Mouse (Mus musculus) urinary bladder, postnatal 4 days (tissue): ENCODE data around the gene Ryr3.

Source experiments
- DNase-seq, 2 experiments: peaks; one replicate each; pipeline ENCODE4 v3.0.0; 2021 to 2022; ENCODE audit warnings: low spot score in 2 of 2

Ryr3 gene

DNA sequence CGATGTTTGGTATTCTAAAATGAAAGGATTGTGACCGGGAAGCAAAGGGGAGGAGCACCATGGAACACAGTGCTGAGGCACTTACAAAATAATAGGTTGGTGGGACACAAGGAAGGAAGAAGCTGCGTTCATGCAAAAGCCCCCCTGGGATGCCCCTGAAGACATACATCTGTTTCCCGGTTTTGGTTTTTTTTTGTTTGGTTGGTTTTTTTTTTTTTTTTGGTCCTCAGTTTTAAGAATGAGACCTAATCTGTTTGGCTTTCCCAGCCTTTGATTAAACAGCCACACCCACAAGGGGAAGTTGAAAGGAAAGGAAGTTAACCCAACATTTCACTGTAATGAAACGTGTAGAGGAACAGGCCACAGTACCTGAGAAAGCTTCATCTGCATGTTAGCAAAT, 560.8 kb downstream of the Ryr3 start:
- no peak for DNase-seq

DNA sequence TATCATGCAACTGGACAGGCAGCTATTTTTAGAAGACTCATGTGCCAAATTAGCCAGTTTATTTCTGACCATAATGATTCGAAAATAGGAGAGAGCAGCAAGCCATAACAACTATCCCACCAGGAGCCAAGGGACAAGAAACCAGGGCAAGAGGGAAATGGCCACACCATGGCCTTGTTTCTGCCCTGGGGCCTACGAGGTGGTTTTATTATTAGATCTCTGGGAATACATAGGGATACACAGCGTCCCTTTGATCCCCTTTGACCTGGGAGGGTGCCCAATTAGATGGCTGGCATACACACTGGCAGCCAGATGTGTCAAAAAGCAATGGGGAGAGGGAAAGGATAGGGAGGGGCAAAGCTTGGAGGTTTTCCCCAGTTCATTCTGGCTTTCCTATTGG, 563.1 kb downstream of the Ryr3 start:
- DNase-seq = no peak

DNA sequence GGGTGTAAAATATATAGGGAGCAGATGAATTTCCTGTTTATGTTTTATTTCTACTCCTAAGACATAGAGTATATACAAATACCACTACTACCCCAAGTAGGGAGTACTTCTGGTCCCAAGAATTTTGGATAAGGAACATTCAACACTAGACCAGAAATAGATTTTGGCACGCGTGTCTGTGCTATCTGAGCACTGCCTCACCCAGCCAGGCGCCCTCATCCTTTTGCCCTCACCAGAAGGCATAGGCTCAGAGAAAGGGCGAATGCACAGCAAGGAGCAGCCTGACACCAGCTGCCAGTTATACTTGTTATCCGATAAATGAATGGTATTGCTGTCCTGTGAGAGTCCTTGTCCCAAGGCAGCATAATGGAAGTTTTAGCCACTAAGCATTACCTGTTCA, 579.7 kb downstream of the Ryr3 start:
- no peak for DNase-seq

DNA sequence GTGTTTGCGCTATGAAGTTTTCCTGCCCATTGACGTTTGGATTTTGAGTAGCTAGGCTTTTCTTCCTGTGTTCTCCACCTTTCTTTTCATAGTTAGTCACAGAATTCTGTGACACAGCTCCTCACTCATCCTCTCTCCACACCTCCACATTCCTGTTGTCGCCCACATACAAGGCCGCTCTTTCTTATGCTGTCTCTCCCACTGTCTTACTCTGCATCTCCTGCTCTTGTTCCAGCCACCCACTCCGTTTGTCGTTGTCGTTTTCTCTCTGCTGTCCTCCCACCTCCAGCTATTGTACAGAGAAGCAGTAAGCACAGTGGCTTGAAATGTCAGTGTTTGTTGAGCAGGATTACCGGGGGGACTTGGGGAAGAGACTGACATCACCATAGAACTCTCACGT, 584.4 kb downstream of the Ryr3 start:
- DNase-seq = no peak

DNA sequence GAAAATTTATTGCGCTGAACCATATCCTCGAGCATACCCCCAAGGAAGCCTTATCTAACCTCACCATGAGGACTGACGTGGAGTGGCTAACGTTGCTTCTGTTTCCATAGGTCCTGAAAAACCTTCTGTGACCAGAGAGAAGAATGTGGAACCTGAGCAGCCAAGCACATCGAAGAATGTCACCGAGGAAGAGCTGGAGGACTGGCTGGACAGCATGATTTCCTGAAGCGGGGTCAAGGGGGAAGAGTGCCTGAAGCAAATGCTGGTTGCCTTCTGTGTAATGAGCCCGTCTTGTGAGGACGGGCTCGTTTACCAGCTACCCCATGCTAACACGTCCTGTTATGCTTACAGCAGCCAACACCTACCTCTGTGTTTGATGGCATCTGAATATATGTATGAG, 586.2 kb downstream of the Ryr3 start:
- DNase-seq = no peak

DNA sequence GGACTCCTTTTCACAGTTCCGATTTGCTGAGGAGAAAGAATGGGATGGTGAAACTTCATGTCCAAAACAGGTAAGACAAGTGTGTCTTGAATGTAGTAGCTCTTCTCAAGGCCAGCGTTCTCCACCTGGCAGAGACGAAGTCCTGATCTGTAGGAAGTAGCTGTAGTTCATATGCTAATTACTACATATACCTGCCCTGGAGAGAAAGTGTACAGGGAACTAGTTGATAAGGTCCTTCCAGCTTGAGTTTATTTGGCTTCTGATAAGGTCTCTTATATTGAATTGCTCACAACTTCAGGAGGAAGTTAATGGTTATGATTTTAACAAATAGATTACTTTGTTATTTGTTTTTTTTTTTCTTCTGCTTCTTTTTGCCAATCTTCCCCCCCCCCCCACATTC, 591.7 kb downstream of the Ryr3 start:
- no peak for DNase-seq

DNA sequence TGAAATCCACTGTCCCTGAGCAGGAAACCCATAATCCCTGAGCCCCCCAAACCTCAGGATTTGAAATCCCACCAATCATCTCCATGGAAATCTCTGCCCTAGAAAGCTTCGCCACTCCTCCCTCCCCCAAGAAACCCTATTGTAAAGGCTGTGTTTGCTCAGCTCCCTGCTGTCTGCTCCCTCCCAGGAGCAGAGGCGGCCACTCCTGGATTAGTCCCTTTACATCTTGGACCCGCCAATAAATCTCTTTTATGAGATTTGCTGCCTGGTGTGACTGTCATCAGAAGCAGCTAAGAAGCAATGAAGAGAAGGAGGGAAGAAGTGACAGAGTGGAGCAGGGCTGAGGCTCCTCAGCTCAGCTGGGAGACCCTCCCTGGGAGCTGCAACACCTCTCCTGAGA, 599.7 kb downstream of the Ryr3 start:
- DNase-seq = no peak

DNA sequence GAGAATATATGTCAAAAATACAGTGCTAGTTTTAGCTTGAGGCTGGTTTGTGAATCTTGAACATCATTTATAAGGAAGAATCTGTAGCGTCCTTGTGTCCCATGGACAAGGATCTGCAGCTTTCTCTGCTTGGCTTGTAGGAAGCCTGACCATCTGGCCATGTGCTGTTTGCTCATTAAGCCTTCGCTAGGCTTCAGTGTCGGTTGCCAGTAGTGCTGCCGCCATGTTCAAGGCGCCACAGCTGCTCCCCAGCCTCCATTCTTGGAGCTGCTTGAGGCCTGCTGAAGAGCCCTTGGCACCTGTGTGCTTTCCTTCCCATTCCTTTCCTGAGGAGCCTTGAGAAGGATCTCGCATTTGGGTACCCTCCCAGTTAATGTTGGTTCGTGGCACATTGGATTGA, 602.5 kb downstream of the Ryr3 start:
- DNase-seq = no peak

DNA sequence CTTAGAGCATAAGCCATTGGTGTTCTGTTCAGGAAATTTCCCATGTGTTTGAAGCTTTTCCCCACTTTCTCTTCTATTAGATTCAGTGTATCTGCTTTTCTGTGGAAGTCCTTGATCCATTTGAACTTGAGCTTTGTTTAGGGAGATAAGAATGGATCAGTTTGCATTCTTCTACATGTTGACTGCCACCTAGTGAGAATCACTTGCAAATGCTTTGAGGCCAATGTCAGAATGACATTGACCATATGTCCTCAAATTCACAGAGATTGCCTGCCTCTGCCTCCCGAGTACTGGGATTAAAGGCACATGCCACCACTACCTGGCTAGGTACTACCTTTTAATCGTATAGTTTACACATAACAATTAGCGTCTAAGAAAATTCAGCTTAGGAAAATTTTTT, 604.3 kb downstream of the Ryr3 start:
- no peak for DNase-seq

DNA sequence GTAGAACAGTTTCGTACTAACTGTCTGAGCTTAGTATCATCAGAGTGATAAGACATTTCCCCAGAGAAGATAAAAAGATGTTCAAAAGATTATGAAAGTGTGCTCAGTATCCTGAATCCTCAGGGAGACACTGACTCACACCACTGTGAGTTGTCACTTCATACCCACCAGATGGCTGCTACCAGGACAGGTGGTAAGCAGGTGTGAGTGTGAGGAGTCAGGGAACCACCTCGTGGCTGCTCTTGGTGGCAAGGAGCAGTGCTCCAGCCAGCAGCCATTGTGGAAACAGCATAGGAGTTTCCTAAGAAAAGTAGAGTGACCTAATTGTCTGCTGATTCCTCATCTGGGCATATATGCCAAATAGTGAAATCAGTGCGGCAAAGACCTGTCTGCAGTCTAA, 610.4 kb downstream of the Ryr3 start:
- no peak for DNase-seq

DNA sequence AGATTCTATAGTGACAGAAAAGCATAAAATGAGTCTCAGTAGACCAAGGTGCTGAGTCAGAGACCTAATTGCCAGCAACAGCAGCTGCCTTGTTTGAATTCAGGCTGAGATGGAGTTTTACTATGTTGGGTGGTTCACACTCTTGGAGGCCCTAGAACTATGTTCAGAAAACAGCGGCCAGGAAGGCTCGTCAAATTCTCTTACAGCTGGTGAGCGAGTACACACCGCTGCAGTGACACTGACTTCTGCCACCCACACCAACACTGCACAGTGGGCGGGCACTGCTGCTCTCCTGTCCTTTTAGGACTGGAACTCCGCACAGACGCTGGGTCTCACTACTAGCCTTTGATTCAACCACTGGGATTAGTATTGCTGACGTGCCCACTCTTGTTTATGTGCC, 614.4 kb downstream of the Ryr3 start:
- DNase-seq = no peak

DNA sequence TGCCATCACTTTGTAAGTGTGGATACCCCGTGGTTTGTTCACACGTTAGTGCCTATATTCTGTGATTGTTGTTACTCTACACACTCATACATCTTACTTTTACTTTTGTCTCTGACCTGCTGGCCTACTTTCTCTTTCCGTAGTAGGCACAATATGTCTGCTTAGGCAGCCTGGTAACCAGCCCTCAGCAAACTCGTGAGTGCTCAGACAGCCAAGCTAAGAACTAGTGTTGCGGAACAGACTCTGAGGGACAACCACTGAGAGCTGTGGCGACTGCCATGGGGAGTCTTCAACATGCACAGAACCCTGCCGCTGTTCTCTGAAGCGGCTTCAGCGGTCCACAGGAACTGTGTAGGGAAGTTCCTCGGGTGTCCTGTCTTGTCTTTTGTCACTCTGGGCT, 616.7 kb downstream of the Ryr3 start:
- DNase-seq = no peak

DNA sequence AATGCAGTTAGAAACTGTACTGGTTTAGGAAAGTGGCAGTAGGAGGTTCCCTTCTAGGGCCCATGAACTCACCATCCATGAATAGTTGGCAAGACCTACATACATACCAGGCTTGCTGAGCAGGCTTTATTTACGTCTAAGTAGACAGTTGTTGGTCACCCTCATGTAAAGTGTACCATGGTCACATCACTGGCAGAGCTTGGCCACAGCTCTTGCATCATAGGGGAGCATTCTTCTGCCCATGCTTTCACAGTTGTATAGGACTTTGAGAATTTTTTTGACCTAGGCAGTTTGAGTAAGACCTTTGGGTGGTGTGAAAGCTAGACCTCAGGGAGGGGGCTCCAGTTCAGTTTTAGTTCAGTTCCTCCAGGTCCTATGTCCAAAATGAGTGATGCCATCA, 619.8 kb downstream of the Ryr3 start:
- DNase-seq = no peak

DNA sequence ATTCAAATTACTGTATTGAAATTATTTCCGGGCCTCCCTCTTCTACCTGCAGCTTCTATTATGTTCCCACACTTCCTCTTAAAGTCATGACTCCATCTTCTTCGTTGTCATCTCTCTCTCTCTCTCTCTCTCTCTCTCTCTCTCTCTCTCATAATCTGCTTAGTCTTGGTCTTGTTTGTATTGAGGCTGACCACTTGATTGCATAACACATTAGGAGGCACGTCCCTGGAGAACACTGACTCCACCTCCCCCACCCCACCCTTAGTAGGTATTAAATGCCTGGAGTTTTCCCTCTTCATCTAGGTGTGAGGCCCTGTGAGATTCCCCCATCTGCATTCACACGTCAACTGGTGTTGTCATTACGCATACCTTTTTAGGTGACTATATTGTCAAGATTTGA, 620.5 kb downstream of the Ryr3 start:
- DNase-seq = no peak

DNA sequence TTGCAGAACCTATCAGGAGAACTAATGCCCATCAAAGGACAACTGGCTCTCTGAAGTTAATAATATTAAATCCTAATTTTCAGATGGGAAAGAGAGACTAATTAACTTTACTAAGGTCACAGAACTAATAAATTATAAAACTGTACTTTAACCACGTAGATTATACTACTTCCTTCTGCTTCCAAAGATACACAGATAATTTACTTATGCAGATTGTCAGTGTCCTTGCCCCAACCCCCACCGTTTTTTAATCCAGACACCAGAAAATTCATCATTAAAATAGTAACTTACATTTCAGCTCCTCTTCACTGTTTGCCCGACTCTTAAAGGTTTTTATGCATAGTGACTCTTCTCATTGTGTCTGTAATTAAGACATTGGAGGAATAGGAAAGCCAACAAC, 621.1 kb downstream of the Ryr3 start:
- DNase-seq = no peak

DNA sequence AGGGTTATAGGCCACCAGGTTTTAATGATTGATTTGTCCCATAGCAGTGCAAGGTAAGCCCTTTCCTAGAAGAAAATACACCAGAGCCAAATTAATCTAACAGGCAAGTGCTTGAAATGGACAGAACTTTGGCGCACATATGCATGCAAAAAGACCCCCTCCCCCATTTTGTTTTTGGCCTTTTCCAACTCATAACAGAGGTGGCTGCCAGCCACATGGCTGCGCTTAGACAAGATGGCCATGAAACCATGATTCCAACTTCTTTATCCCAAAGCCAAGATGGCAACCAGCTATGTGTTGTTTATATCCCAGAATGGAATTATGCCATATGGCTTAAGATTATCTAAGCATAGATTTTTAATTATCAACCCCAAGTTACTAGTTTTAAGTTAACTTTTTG, 623.1 kb downstream of the Ryr3 start:
- no peak for DNase-seq

DNA sequence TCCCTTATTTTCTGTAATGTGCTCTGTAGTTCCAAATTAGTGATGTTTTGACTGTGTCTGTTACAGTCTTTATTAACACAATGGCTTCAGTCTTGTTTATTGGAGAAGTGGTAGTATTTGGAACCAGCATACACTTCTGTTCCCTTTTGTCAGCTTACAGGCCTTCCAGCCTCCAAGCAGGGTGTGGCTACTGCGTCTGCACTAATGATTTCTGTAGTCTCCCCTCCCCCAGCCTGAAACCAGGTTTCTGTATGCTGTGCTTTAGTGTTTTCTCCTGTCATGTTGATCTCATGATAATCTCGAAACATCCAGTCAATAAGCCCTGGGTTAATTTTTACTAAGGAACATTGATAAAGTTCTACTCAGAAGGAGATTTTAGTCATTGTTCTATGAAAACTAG, 623.6 kb downstream of the Ryr3 start:
- DNase-seq = no peak

DNA sequence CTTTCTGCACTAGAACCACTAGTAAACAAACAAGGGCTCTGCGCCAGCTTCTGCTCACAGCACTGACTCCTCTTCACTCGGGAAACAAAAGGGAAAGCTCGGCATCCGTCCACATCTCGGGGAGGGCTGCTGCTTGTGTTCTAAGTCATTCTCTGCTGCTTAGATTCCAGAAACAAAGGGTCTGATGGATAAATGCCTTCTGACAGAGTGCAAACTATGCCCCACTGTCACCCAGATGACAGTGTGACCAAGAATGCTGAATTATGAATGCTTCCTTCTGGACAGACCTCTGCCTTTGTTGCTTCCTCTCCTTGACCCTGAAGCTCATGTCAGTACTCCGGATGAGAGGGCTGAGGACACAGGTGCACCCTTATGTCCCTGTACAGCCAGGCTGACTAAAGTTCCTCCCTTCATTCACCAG, 625.4 kb downstream of the Ryr3 start:
- DNase-seq = no peak

DNA sequence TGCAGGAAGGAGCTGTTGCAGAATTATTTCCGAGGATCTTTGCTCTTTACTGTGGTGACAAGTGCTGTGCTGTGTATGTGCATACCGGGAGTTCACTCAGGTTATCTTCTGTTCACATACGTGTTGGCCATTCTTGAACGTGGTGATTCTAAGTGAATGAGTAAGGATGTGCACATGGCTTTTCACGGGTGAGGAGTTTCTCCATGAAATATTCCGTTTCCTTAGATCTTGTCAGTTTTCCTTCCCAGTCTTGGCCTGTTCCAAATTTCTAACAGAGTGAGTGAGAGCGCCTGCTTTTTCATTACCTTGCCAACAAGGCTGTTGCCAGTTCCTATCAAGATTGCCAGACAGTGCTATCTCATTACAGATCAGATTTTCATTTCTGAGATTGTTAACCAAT, 625.9 kb downstream of the Ryr3 start:
- DNase-seq = no peak
